Mouse (Mus musculus) layer of hippocampus, adult 2 months (tissue): Measurements from ENCODE around the gene Ifitm10. TPM values are rescaled to one million over a fixed set of nuclear protein-coding genes. Genes with fewer than 3 reads are reported as not detected.

Experiments
- DNase-seq, 2 experiments: peaks; one replicate each; pipeline ENCODE4 v3.0.0; 2022; ENCODE audit warnings: low spot score in 2 of 2
- H3K27ac ChIP-seq: fragments of 200-600 bp; 2 replicates; pipeline ENCODE4 v1.8.1; 2022
- H3K4me3 ChIP-seq: fragments of 200-600 bp; 2 replicates; pipeline ENCODE4 v1.8.1; 2022; ENCODE audit warnings: mild to moderate bottlenecking
- CTCF ChIP-seq: fragments of 200-600 bp; conservative IDR thresholded peaks from 2 replicates; pipeline ENCODE4 v1.8.1; 2022; ENCODE audit warnings: antibody characterized with exemption, mild to moderate bottlenecking, moderate library complexity
- total RNA-seq, 2 experiments: library from RNA; stranded (reverse); gene quantifications; 2 replicates each; pipeline ENCODE4 v1.2.3; 2021

Ifitm10 gene
- total RNA-seq, 2 experiments from 2014 or later = 35.3 to 38.6 TPM

GRCm38 (mm10) chr7:142400112-142400749 is 26.7 kb upstream of the Ifitm10 start:
- Histone ChIP-seq H3K27ac (peak overlapping the region; percentile 59; the same call in 1 of the 2 replicates), H3K4me3 (no peak overlapping the region)
- no peak for TF ChIP-seq CTCF
- no peak for DNase-seq

- no peak for DNase-seq
- H3K27ac ChIP-seq = peak overlapping the region; percentile 59
- no peak overlapping the region for H3K4me3 ChIP-seq
- no peak for TF ChIP-seq CTCF
These were observed 25.7 kb upstream of the Ifitm10 start for GRCm38 (mm10) chr7:142399250-142399649.

- peak overlapping the region; percentile 46; the same call in 1 of the 2 replicates for H3K27ac ChIP-seq
- DNase-seq = no peak
- no peak overlapping the region for H3K4me3 ChIP-seq
- no peak for TF ChIP-seq CTCF
These were observed 24.5 kb upstream of the Ifitm10 start for GRCm38 (mm10) chr7:142398052-142398451.

GRCm38 (mm10) chr7:142396611-142397010 is 23.1 kb upstream of the Ifitm10 start:
- no peak for DNase-seq
- Histone ChIP-seq H3K4me3 (no peak overlapping the region), H3K27ac (no peak overlapping the region; the same call in 1 of the 2 replicates)
- no peak for TF ChIP-seq CTCF

DNA sequence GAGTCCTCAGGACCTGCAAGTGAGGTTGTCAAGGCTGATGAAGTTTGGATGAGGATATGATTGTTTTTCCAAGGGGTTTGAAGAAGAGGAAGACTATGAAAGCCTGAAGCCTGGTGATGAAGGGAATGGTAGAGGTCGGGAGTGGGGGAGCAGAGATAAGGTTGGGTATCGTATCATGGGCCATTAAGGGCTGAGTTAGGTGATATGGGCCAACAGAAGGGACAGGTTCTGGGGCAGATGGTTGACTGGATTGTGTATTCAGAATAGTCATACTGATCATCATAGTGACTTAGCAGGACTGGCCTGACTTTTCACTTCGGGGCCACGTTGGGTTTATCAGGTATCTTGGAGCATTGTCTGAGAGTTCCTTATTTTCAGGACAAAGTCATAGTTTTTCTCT is 21.9 kb upstream of the Ifitm10 start:
- H3K27ac ChIP-seq = no peak overlapping the region
- TF ChIP-seq CTCF = no peak
- DNase-seq = no peak
- H3K4me3 ChIP-seq = no peak overlapping the region

DNA sequence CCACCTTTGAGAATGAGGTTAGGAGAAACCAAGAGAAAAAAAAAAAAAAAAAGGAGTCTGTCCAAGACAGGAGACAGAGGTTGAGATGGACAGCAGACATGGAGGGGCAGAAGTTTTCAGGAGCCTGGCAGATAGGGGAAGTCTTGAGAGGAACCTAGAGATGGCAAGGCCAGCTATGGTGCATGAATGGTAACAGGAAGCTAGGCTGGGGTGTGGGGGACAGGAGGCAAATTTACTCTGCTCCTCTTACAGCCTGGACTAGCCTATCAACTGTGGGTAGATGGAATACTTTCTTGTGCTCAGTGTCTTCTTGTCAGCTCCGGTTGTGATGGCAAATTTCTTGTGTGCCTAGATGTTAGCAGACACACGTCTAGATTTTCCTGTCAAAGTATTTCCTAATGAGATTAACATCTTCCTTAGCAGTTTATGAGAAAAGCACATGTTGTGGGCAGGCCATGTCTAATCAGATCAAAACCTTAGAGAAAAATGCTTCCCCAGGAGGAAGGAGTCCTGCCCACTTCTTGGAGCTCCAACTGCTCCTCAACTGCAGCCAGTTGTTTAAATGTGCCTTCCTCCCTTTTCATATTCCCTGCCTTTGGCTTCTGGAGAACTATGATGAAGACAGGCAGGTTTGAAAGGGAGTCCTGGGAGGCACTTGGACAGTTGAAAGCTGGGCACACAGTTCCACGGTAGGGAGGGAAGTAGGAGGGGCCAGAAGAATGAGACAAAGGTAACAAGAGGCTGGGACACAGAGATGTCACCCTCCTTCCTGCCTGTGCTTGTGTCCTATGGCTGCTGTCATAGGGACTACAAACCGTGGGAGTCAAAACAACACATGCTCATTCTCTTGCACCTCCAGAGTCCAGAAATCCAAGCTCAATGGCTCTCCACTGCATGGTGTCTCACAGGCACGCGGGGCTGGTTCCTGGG is 21.0 kb upstream of the Ifitm10 start:
- no peak for TF ChIP-seq CTCF
- Histone ChIP-seq H3K4me3 (no peak overlapping the region), H3K27ac (no peak overlapping the region)
- no peak for DNase-seq

DNA sequence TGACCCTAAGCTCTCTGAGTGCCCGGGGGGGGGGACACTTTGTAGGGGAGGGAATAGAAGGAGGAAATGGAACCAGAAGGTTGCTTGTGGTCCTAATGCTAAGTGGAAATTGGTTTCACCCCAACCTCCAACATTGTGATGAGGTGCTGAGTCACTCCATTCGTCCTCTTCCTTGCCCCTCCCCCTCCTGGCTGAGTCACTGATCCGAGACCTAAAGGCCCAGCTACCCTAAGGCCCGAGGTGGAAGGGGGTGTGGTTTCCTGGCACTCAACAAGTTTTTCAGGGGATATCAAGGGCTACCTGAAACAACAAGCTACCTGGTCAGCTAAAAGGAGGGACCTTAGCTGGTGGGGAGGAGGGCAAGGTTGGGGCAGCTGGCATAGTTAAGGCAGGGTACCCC is 19.6 kb upstream of the Ifitm10 start:
- no peak for TF ChIP-seq CTCF
- Histone ChIP-seq H3K4me3 (no peak overlapping the region), H3K27ac (no peak overlapping the region)
- DNase-seq = no peak

DNA sequence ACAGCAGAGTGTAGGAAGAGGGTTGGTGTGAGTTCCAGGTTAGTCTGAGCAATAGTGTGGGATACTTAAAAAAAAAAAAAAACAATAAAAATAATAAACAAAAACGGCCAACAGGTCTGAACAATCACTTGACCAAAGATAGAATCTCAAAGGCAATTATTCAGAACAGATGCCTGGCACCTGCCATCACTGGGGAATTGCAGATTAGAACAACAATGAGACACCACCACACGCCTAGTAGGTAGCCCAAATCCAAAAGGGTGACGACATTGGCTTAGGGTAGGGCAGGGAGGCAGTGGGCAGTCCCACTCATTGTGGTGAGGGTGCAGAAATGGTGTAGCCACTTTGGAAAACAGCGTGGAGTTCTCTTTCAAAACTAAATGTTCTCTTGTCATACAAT is 18.1 kb upstream of the Ifitm10 start:
- no peak for DNase-seq
- Histone ChIP-seq H3K4me3 (no peak overlapping the region), H3K27ac (no peak overlapping the region)
- no peak for TF ChIP-seq CTCF

DNA sequence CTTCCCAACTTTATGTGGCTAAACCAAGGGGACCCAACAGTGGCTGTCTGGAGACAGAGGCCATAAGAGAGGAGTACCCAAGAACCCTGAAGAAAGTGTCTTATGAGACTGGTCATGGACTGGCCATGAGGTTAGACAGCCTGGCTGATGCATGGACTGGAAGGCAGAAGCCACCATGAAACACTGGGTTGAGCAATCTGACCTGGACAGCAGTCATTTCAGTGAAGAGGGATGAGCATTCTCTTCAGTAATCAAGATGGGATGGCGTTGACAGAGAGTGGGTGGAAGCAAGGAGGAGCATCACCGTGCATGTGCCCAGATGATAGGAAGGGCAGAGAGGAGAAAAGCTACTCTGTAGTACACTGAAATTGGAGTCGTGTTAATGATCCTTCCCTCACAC is 17.6 kb upstream of the Ifitm10 start:
- H3K4me3 ChIP-seq = no peak overlapping the region
- TF ChIP-seq CTCF = no peak
- no peak for DNase-seq
- peak overlapping the region; percentile 14; the same call in 1 of the 2 replicates for H3K27ac ChIP-seq

DNA sequence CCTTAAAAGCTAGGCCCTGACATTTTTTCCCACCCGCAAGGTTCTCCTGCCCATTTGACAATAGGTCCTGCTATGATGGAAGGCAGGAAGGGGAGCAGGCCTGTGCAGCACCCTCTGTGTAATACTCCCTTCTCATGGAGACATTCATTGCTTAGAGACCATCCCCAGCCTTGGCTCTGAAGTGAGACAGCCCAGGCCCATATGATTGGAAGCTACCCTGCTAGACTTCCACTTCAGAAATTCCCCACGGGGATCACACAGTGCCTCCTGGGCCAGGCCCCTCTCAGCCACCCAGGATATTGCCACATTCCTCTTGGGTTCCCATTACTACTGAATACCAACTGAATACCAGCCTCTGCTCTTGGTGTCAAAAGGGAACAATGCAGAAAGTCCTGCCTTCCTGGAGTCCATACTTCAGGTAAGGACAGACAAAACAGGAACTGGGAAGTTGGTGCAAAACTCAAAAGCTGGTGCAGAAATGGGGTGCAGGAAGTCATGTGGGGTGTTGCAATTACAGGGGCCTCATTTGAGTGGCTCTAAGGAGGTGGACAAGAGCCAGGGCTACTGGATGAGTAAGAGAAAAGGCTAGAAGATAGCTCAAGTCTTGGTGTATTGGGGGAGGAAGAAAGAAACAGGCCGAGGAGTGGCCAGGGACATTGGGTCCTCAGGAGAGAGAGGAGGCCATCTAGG is 16.6 kb upstream of the Ifitm10 start:
- Histone ChIP-seq H3K27ac (no peak overlapping the region), H3K4me3 (no peak overlapping the region)
- TF ChIP-seq CTCF = no peak
- no peak for DNase-seq

DNA sequence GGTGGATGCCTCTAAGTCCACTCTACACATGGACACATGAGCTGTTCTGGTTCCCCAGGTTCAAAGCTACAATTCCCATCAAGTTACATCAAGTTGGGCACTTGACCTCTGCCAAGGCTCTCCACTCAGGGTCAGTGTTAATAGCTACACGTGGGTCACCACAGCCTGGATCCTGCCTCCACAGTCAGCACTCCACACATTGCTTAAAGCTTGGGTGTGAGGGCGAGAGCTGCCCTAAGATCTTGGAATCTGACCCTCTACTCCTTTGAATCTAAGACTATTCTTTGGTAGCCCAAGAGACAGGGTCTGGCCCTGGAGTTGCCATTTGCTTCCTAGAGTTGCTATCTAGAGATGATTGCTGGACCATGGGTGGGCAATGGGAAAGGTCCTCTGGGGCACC is 15.2 kb upstream of the Ifitm10 start:
- TF ChIP-seq CTCF = no peak
- Histone ChIP-seq H3K27ac (no peak overlapping the region), H3K4me3 (no peak overlapping the region)
- no peak for DNase-seq

DNA sequence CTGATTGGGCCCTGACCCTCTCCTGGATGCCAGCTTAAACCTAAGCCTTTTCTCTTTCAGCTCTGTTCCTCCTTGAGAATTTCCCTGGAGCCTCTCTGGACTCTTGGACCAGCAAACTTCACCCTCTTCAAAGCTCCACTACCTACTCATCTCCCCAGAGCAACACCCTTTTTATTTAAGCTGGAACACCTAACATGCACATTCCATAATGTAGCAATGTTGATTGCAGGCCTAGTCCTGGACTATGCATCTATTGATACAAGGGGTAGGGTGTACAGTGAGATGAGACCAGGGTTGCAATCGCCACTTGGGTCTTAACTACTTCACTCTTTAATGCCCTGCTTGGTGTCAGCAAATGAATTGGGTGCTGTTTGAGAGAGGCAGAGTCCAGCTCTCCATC is 14.6 kb upstream of the Ifitm10 start:
- no peak for TF ChIP-seq CTCF
- Histone ChIP-seq H3K4me3 (peak overlapping the region; percentile 100), H3K27ac (peak overlapping the region; percentile 94)
- no peak for DNase-seq
